Mouse (Mus musculus) kidney, adult 2 months (tissue): ENCODE data around the gene Akap2.

Experiments used
- CTCF ChIP-seq: fragments of 200-500 bp; conservative IDR thresholded peaks from 2 replicates; pipeline ENCODE4 v1.5.1; 2011; ENCODE audit warnings: low read depth, mild to moderate bottlenecking, control low read depth, low read length, moderate library complexity, mixed read lengths; ENCODE audit not compliant: insufficient read depth, insufficient read length
- POLR2A ChIP-seq: fragments of 200-500 bp; IDR thresholded peaks from one replicate; pipeline ENCODE4 v1.6.1; 2011; ENCODE audit warnings: low read depth, low read length, control low read depth

- TF ChIP-seq CTCF (no peak), POLR2A (no peak)
These were observed 172.3 kb downstream of the Akap2 start for GRCm38 (mm10) chr4:57889773-57890172.
